Mouse (Mus musculus) kidney, embryonic 16.5 days (tissue): ENCODE results near the gene Ddx19b. TPM values are rescaled to one million over a fixed set of nuclear protein-coding genes. Genes with fewer than 3 reads are reported as not detected.
"Not testable (repeated sequence)": the region's sequence is repeated elsewhere in the genome, so short reads cannot be mapped to it uniquely, and the experiment has no call there.

Experiments
- ATAC-seq: fragments of 200-750 bp; cut with Nextera tagmentation; 2 replicates; pipeline ENCODE4 v1.8.0; 2017; ENCODE audit warnings: moderate TSS enrichment; ENCODE audit not compliant: low FRiP score, low TSS enrichment
- H3K27ac ChIP-seq: fragments of 300-500 bp; sonication (generic); 2 replicates; pipeline ENCODE4 v1.5.1; 2014; ENCODE audit warnings: low read length
- H3K27me3 ChIP-seq: fragments of 300-500 bp; sonication (generic); 2 replicates; pipeline ENCODE4 v1.6.1; 2014; ENCODE audit warnings: low read length, control low read depth, mixed read lengths; ENCODE audit not compliant: insufficient read depth
- H3K36me3 ChIP-seq: fragments of 300-500 bp; sonication (generic); 2 replicates; pipeline ENCODE4 v1.6.1; 2014; ENCODE audit warnings: low read length, control low read depth, mixed read lengths; ENCODE audit not compliant: insufficient read depth
- H3K4me1 ChIP-seq: fragments of 300-500 bp; sonication (generic); 2 replicates; pipeline ENCODE4 v1.6.1; 2014; ENCODE audit warnings: low read length, control low read depth, mixed read lengths; ENCODE audit not compliant: insufficient read depth
- H3K4me2 ChIP-seq: fragments of 300-500 bp; sonication (generic); replicated peaks from 2 replicates; pipeline ENCODE4 v1.6.1; 2014; ENCODE audit warnings: low read depth, low read length
- H3K4me3 ChIP-seq: fragments of 300-500 bp; sonication (generic); 2 replicates; pipeline ENCODE4 v1.5.1; 2014; ENCODE audit warnings: mild to moderate bottlenecking, low read length
- H3K9ac ChIP-seq: fragments of 300-500 bp; sonication (generic); replicated peaks from 2 replicates; pipeline ENCODE4 v1.6.1; 2014; ENCODE audit warnings: low read length
- H3K9me3 ChIP-seq: fragments of 300-500 bp; sonication (generic); 2 replicates; pipeline ENCODE4 v1.6.1; 2016; ENCODE audit warnings: low read length, control low read depth
- WGBS: fragments of 180-500 bp; shearing (Covaris S2); extraction: QIAGEN DNeasy Blood & Tissue Kit; methylation state at CpG from one replicate; pipeline ENCODE4 v1.1.7; 2014; 5-methylcytosine and 5-hydroxymethylcytosine counted together
- polyA plus RNA-seq: library from polyadenylated mRNA; unstranded; fragments of >200 nt; fragmentation: Nextera tagmentation; extraction: Ambion mirVana; gene quantifications from 2 replicates; pipeline ENCODE4 v1.2.1, GENCODE M21; 2015

Ddx19b gene
- polyA plus RNA-seq, 1 experiment from 2014 or later: 6.8 TPM

DNA sequence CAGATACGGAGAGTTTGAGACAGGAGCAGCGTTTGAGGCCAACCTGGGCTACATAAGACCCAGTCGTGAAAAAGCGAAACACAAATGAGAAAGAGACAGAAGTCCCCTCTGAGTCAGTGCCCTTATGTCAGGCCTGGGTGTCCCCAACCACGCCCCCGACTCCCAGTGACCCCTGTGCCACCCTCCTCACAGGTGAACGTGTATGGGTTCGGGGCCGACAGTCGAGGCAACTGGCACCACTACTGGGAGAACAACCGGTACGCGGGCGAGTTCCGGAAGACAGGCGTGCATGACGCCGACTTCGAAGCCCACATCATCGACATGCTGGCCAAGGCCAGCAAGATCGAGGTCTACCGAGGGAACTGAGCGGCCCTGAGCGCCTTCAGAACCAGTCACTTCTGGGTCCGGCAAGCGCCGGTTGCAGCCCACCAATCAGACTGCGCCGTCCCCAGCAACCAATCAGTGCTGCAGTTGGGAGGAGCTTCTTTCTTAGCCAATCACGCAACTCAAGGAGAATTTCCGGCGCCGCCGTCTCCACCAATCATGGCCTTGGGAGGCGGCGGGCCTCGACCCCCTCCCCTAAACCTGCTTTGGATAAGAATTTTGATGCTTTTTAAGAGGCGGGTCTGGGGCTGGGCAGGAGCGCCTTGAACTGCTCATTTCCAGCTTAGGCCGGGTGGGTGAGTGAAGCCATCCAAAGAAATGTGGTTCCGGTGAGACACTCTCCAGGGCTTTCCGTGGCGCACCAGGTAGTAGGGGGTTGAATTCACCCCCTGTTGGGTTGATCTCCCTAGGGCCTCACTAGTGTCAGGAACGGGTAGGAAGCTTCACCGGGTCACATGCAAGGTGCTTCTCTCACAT, 61.4 kb downstream of the Ddx19b start:
- 10% methylated on average over 45 of the region's 45 CpGs for WGBS

DNA sequence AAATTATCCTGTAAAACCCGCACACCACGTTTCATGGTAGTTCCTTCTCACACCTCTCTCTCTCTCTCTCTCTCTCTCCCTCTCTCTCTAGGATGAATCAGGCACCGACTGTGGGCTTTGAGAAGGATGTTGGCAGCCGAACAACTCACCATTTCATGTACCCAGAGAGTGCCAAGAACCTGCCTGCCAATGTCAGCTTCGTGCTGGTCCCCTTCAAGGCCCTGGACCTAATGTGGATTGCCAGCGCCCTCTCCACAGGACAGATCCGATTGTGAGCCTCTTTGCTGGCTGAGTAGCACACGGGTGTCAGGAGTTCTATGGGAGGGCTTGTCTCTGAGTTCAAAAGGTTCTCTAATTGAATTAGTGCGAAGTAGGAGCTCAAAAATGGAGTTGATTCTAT, 64.2 kb downstream of the Ddx19b start:
- WGBS: 87% methylated on average over 9 of the region's 9 CpGs
- no peaks in the 10 kb centered on the region for H3K9me3 ChIP-seq
- no peak overlapping the region for H3K9ac ChIP-seq
- no peak overlapping the region for H3K4me2 ChIP-seq
- no peak overlapping the region for H3K4me3 ChIP-seq
- H3K4me1 ChIP-seq: peaks cover 12% of the 10 kb centered on the region; the same call in 1 of the 2 replicates
- ATAC-seq: no peak
- peaks cover 16% of the 10 kb centered on the region for H3K36me3 ChIP-seq
- H3K27me3 ChIP-seq: no peaks in the 10 kb centered on the region
- no peak overlapping the region for H3K27ac ChIP-seq

More for the DNA sequence above, 61.4 kb downstream of the Ddx19b start:
- Histone ChIP-seq H3K9ac (peak overlapping the region; percentile 60), H3K9me3 (no peaks in the 10 kb centered on the region), H3K27ac (peak overlapping the region; percentile 48; the same call in 1 of the 2 replicates), H3K36me3 (peaks cover 17% of the 10 kb centered on the region; the same call in 1 of the 2 replicates), H3K4me1 (peaks cover 12% of the 10 kb centered on the region; the same call in 1 of the 2 replicates), H3K4me2 (peak overlapping the region; percentile 56), H3K27me3 (no peaks in the 10 kb centered on the region), H3K4me3 (peak overlapping the region; percentile 46)
- ATAC-seq: peak; percentile 97

DNA sequence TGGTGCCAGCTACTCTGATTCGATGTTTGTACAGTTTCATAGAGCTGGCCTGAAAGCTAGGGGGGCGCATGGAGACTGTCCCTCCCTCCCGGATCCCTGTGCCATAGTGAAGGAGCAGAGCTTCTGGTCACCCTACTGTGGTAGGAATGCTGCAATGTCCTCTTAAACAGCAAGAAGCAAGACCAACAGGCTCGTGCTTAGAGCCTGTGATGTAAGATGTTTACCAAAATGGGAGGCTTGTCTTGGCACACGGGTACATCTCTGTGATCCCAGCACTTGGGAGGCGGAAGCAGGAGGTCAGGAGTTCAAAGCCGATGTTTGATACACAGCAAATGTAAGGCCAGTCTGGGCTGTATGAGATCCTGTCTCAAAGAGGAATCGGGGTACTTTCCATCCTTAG, 65.0 kb downstream of the Ddx19b start:
- Histone ChIP-seq H3K4me3 (no peak overlapping the region), H3K9me3 (no peaks in the 10 kb centered on the region), H3K4me2 (no peak overlapping the region), H3K9ac (no peak overlapping the region), H3K27ac (no peak overlapping the region), H3K4me1 (peaks cover 12% of the 10 kb centered on the region; the same call in 1 of the 2 replicates), H3K36me3 (peaks cover 20% of the 10 kb centered on the region), H3K27me3 (no peaks in the 10 kb centered on the region)
- ATAC-seq: no peak
- 84% methylated on average over 8 of the region's 8 CpGs for WGBS

DNA sequence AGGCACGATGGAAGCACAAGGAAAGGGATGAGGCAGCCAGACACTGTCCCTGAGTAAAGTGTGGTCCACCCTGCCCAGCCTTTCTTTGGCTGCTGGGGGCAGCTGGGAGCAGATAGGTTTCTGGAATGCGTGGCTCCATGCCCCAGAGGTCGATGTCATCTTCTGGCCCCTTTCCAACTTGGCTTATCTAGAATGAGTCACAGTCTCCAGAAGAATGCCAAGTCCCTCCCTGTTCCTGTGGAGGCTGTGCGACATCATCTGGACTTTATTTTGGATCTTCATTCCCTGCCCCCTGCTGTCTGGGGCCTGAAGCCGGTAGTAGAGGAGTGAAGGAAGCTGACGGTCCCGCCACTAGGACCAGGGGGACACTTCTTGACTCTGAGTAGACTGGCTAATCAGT, 66.0 kb downstream of the Ddx19b start:
- Histone ChIP-seq H3K27ac (no peak overlapping the region), H3K9me3 (no peaks in the 10 kb centered on the region), H3K4me3 (no peak overlapping the region), H3K27me3 (no peaks in the 10 kb centered on the region), H3K4me2 (no peak overlapping the region), H3K36me3 (peaks cover 20% of the 10 kb centered on the region), H3K9ac (no peak overlapping the region), H3K4me1 (peaks cover 9% of the 10 kb centered on the region; the same call in 1 of the 2 replicates)
- 64% methylated on average over 7 of the region's 7 CpGs for WGBS
- 0 out of 2 replicates have a peak, but pooled peaks have one; percentile 33 for ATAC-seq

DNA sequence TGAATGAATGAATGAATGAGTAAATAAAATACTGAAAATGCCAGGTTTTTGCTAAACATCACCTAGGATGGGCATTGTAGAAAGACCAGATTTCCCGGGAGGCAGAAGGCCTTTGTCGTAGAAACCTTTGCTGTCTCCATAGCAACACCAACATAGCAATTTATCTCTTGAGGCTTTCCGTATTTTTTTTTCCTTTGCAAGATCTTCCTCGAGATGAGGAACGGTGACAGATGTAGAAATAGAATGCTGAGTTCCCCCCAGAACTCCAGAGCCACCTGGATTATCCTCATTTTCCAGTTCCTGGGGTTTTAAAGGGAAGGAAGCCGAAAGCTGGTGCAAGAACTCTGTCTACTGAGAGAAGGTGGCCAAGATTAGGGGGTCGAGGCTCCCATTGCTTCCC, 66.9 kb downstream of the Ddx19b start:
- no peak for ATAC-seq
- H3K27ac ChIP-seq: no peak overlapping the region
- H3K4me3 ChIP-seq: no peak overlapping the region
- H3K4me2 ChIP-seq: no peak overlapping the region
- H3K27me3 ChIP-seq: no peaks in the 10 kb centered on the region
- no peaks in the 10 kb centered on the region for H3K9me3 ChIP-seq
- H3K36me3 ChIP-seq: peaks cover 26% of the 10 kb centered on the region
- 83% methylated on average over 7 of the region's 7 CpGs for WGBS
- H3K9ac ChIP-seq: no peak overlapping the region
- H3K4me1 ChIP-seq: peaks cover 6% of the 10 kb centered on the region; the same call in 1 of the 2 replicates

DNA sequence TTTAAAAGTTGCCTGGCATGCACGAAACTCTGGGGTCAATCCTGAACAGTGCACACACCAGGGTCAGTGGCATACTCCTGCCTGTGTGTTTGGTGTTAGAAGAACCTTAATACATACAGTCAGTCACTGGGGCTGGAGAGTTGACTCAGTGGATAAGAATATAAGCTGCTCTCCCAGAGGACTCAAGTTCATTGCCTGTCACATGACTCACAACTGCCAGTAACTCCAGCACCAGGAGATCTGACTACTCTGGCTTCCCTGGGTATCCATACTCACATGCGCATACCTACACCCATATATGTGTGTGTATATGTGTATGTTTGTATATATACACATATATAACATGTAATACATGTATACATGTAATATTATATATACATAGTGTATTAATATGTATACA, 68.5 kb downstream of the Ddx19b start:
- no peaks in the 10 kb centered on the region for H3K27me3 ChIP-seq
- 95% methylated on average over 2 of the region's 2 CpGs for WGBS
- no peak overlapping the region for H3K27ac ChIP-seq
- no peak overlapping the region for H3K4me2 ChIP-seq
- H3K4me3 ChIP-seq: no peak overlapping the region
- 0 out of 2 replicates have a peak, but pooled peaks cover 6% of the 10 kb centered on the region for H3K4me1 ChIP-seq
- H3K9me3 ChIP-seq: no peaks in the 10 kb centered on the region
- peaks cover 32% of the 10 kb centered on the region for H3K36me3 ChIP-seq
- ATAC-seq: no peak
- H3K9ac ChIP-seq: no peak overlapping the region

DNA sequence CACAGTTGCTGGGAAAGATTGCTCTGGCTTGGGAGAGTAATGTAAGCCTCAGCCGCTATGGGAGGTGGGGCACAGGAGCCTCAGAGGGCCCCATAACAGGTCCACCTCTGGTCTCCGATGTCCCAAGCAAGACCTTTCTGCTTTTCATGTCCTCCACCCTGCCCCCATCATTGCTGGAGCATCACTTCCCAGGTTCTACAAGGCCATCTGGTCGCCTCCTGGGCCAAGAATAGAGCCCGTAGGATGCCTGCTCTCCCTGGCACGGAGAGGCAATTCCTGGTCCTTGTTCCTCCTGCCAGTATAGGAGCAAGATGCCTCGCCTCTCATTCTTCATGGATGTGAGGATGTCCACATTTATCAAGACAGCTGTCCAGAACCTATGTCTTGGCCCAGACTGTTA, 71.6 kb downstream of the Ddx19b start:
- Histone ChIP-seq H3K4me3 (no peak overlapping the region), H3K27ac (no peak overlapping the region), H3K36me3 (peaks cover 41% of the 10 kb centered on the region), H3K4me2 (no peak overlapping the region), H3K9me3 (no peaks in the 10 kb centered on the region), H3K27me3 (no peaks in the 10 kb centered on the region), H3K4me1 (peaks cover 13% of the 10 kb centered on the region; the same call in 1 of the 2 replicates), H3K9ac (no peak overlapping the region)
- WGBS: 85% methylated on average over 6 of the region's 6 CpGs
- ATAC-seq: no peak

DNA sequence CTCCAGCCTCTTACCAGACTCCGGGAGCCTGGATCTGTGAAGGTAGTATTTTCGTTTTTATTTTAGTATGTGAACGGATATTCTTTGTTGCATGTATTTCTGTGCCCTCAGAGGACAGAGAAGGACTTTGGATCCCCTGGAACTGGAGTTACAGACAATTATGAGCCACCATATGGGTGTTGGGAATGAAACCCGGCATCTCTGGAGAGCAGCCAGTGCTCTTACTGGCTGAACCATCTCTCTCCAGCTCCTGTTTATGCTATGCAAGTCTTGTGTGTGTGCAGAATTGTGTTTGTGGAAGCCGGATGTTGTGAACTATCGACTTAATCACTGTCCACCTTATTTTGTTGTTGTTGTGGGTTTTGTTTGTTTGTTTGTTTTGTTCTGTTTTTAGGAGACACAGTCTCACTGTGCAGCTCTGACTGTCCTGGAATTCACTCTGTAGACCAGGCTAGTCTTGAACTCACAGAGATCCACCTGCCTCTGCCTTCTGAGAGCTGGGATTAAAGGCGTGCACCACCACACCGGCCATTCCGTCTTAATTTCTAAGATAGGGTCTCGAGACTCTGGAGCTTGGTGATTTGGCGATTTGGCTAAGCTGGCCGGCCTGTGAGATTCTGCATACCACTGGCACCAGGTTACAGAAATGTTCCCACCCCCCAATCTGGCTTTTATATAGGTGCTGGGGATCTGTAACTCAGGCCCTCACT, 72.3 kb downstream of the Ddx19b start:
- H3K9ac ChIP-seq: no peak overlapping the region
- H3K9me3 ChIP-seq: no peaks in the 10 kb centered on the region
- H3K27me3 ChIP-seq: no peaks in the 10 kb centered on the region
- H3K4me3 ChIP-seq: no peak overlapping the region
- H3K27ac ChIP-seq: no peak overlapping the region
- H3K4me2 ChIP-seq: no peak overlapping the region
- peaks cover 13% of the 10 kb centered on the region; the same call in 1 of the 2 replicates for H3K4me1 ChIP-seq
- 92% methylated on average over 12 of the region's 12 CpGs for WGBS
- peaks cover 39% of the 10 kb centered on the region for H3K36me3 ChIP-seq
- ATAC-seq: no peak

DNA sequence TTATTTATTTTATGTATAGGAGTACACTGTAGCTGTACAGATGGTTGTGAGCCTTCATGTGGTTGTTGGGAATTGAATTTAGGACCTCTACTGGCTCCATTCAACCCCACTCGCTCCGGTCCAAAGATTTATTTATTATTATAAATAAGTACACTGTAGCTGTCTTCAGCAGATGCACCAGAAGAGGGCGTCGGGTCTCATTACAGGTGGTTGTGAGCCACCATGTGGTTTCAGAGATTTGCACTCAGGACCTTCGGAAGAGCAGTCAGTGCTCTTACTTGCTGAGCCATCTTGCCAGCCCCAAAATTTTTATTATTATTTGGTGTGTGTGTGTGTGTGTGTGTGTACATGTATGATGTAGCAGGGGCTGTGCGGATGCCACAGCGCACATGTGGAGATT, 73.0 kb downstream of the Ddx19b start:
- not testable (repeated sequence) for H3K9ac ChIP-seq, ATAC-seq, H3K27ac ChIP-seq, H3K9me3 ChIP-seq, H3K4me2 ChIP-seq, H3K4me3 ChIP-seq, H3K27me3 ChIP-seq
- 96% methylated on average over 7 of the region's 7 CpGs for WGBS
- Histone ChIP-seq H3K36me3 (peaks cover 37% of the 10 kb centered on the region), H3K4me1 (peaks cover 13% of the 10 kb centered on the region; the same call in 1 of the 2 replicates)
